Mouse (Mus musculus) hindbrain, embryonic 10.5 days (tissue): ENCODE measurements around the gene Dcp1b. TPM values are rescaled to one million over a fixed set of nuclear protein-coding genes. Genes with fewer than 3 reads are reported as not detected.
A peak's percentile ranks its signal among the peaks of the same experiment; 100 is the strongest.
"Not testable (repeated sequence)": the region's sequence is repeated elsewhere in the genome, so short reads cannot be mapped to it uniquely, and the experiment has no call there.

Experiments used
- DNase-seq: peaks from one replicate; pipeline ENCODE4 v3.0.0-alpha.2; 2017; ENCODE audit warnings: low spot score
- H3K27ac ChIP-seq: fragments of 300-500 bp; sonication (generic); 2 replicates; pipeline ENCODE4 v1.5.1; 2016; ENCODE audit warnings: mild to moderate bottlenecking, moderate library complexity
- H3K27me3 ChIP-seq: fragments of 300-500 bp; sonication (generic); 2 replicates; pipeline ENCODE4 v1.6.1; 2016; ENCODE audit warnings: mild to moderate bottlenecking; ENCODE audit not compliant: poor library complexity, insufficient read depth, severe bottlenecking
- H3K36me3 ChIP-seq: fragments of 300-500 bp; sonication (generic); 2 replicates; pipeline ENCODE4 v1.6.1; 2016; ENCODE audit warnings: mild to moderate bottlenecking, moderate library complexity
- H3K4me1 ChIP-seq: fragments of 300-500 bp; sonication (generic); replicated peaks from 2 replicates; pipeline ENCODE4 v1.6.1; 2016; ENCODE audit warnings: mild to moderate bottlenecking
- H3K4me3 ChIP-seq: fragments of 300-500 bp; sonication (generic); 2 replicates; pipeline ENCODE4 v1.5.1; 2016; ENCODE audit warnings: mild to moderate bottlenecking, moderate library complexity
- H3K9me3 ChIP-seq: fragments of 300-500 bp; sonication (generic); 2 replicates; pipeline ENCODE4 v1.6.1; 2016; ENCODE audit warnings: mild to moderate bottlenecking, moderate library complexity
- WGBS: fragments of 180-500 bp; shearing (Covaris S2); methylation state at CpG from one replicate; pipeline ENCODE4 v1.1.7; 2016; 5-methylcytosine and 5-hydroxymethylcytosine counted together
- polyA plus RNA-seq: library from polyadenylated mRNA; unstranded; fragments of >200 nt; fragmentation: Nextera tagmentation; extraction: Ambion mirVana; gene quantifications from 2 replicates; pipeline ENCODE4 v1.2.1, GENCODE M21; 2016

Dcp1b gene
- polyA plus RNA-seq, 1 experiment from 2014 or later, result 11.1 TPM

GRCm38 (mm10) chr6:119199274-119199879 is 24.3 kb downstream of the Dcp1b start:
- Histone ChIP-seq H3K36me3 (peaks cover 40% of the 10 kb centered on the region), H3K4me1 (peaks cover 17% of the 10 kb centered on the region), H3K27me3 (no peaks in the 10 kb centered on the region), H3K4me3 (no peak overlapping the region), H3K9me3 (no peaks in the 10 kb centered on the region), H3K27ac (peak overlapping the region; percentile 65)
- peak; percentile 6 for DNase-seq
- WGBS, result 32% methylated on average over 8 of the region's 8 CpGs

- H3K27me3 ChIP-seq, result no peaks in the 10 kb centered on the region
- no peaks in the 10 kb centered on the region for H3K9me3 ChIP-seq
- no peak overlapping the region for H3K27ac ChIP-seq
- WGBS, result 81% methylated on average over 5 of the region's 5 CpGs
- no peak overlapping the region for H3K4me3 ChIP-seq
- peaks cover 39% of the 10 kb centered on the region for H3K36me3 ChIP-seq
- H3K4me1 ChIP-seq, result peaks cover 24% of the 10 kb centered on the region
- DNase-seq, result no peak
Observed at GRCm38 (mm10) chr6:119200362-119200761, 25.3 kb downstream of the Dcp1b start.

- peaks cover 27% of the 10 kb centered on the region for H3K4me1 ChIP-seq
- no peak overlapping the region for H3K4me3 ChIP-seq
- no peaks in the 10 kb centered on the region for H3K27me3 ChIP-seq
- H3K9me3 ChIP-seq, result no peaks in the 10 kb centered on the region
- 95% methylated on average over 4 of the region's 4 CpGs for WGBS
- H3K36me3 ChIP-seq, result peaks cover 39% of the 10 kb centered on the region
- no peak overlapping the region for H3K27ac ChIP-seq
- no peak for DNase-seq
Observed at GRCm38 (mm10) chr6:119201575-119201974, 26.5 kb downstream of the Dcp1b start.

GRCm38 (mm10) chr6:119204286-119204685 is 29.2 kb downstream of the Dcp1b start:
- Histone ChIP-seq H3K27me3 (no peaks in the 10 kb centered on the region), H3K4me1 (peaks cover 15% of the 10 kb centered on the region), H3K9me3 (no peaks in the 10 kb centered on the region), H3K36me3 (peaks cover 39% of the 10 kb centered on the region), H3K4me3 (no peak overlapping the region), H3K27ac (no peak overlapping the region)
- WGBS, result 89% methylated on average over 7 of the region's 7 CpGs
- DNase-seq, result no peak

- Histone ChIP-seq H3K36me3 (peaks cover 39% of the 10 kb centered on the region), H3K4me1 (peaks cover 9% of the 10 kb centered on the region), H3K4me3 (no peak overlapping the region), H3K9me3 (no peaks in the 10 kb centered on the region), H3K27ac (no peak overlapping the region), H3K27me3 (no peaks in the 10 kb centered on the region)
- 57% methylated on average over 3 of the region's 3 CpGs for WGBS
- DNase-seq, result no peak
Observed at GRCm38 (mm10) chr6:119204915-119205314, 29.9 kb downstream of the Dcp1b start.

- H3K9me3 ChIP-seq, H3K4me1 ChIP-seq, DNase-seq, H3K27me3 ChIP-seq, H3K27ac ChIP-seq, H3K4me3 ChIP-seq: not testable (repeated sequence)
- 87% methylated on average over 7 of the region's 7 CpGs for WGBS
- peaks cover 34% of the 10 kb centered on the region for H3K36me3 ChIP-seq
Observed at GRCm38 (mm10) chr6:119206006-119206405, 31.0 kb downstream of the Dcp1b start.

- H3K27me3 ChIP-seq, result no peaks in the 10 kb centered on the region
- WGBS, result 93% methylated on average over 5 of the region's 5 CpGs
- peaks cover 53% of the 10 kb centered on the region for H3K36me3 ChIP-seq
Observed at GRCm38 (mm10) chr6:119213375-119213774, 38.3 kb downstream of the Dcp1b start.

GRCm38 (mm10) chr6:119214190-119214589 is 39.1 kb downstream of the Dcp1b start:
- peaks cover 56% of the 10 kb centered on the region for H3K36me3 ChIP-seq
- no peak overlapping the region for H3K27ac ChIP-seq
- 92% methylated on average over 6 of the region's 6 CpGs for WGBS

More at GRCm38 (mm10) chr6:119213375-119213774, 38.3 kb downstream of the Dcp1b start:
- Histone ChIP-seq H3K4me3 (no peak overlapping the region), H3K9me3 (no peaks in the 10 kb centered on the region), H3K27ac (no peak overlapping the region), H3K4me1 (no peaks in the 10 kb centered on the region)
- DNase-seq, result no peak

GRCm38 (mm10) chr6:119215040-119215613 is 40.1 kb downstream of the Dcp1b start:
- Histone ChIP-seq H3K9me3 (no peaks in the 10 kb centered on the region), H3K4me3 (no peak overlapping the region), H3K36me3 (peaks cover 61% of the 10 kb centered on the region), H3K27me3 (no peaks in the 10 kb centered on the region), H3K4me1 (no peaks in the 10 kb centered on the region), H3K27ac (no peak overlapping the region)
- no peak for DNase-seq
- WGBS, result 92% methylated on average over 10 of the region's 10 CpGs

More at GRCm38 (mm10) chr6:119214190-119214589, 39.1 kb downstream of the Dcp1b start:
- Histone ChIP-seq H3K4me3 (no peak overlapping the region), H3K4me1 (no peaks in the 10 kb centered on the region), H3K27me3 (no peaks in the 10 kb centered on the region), H3K9me3 (no peaks in the 10 kb centered on the region)
- no peak for DNase-seq

GRCm38 (mm10) chr6:119217661-119218060 is 42.6 kb downstream of the Dcp1b start:
- Histone ChIP-seq H3K27ac (no peak overlapping the region), H3K36me3 (peaks cover 73% of the 10 kb centered on the region), H3K4me1 (no peaks in the 10 kb centered on the region), H3K9me3 (no peaks in the 10 kb centered on the region), H3K4me3 (no peak overlapping the region), H3K27me3 (no peaks in the 10 kb centered on the region)
- no peak for DNase-seq
- WGBS, result 74% methylated on average over 4 of the region's 4 CpGs

- no peaks in the 10 kb centered on the region for H3K4me1 ChIP-seq
- H3K9me3 ChIP-seq, result no peaks in the 10 kb centered on the region
- H3K36me3 ChIP-seq, result peaks cover 64% of the 10 kb centered on the region
- no peaks in the 10 kb centered on the region for H3K27me3 ChIP-seq
- DNase-seq, result no peak
- 90% methylated on average over 5 of the region's 5 CpGs for WGBS
- H3K27ac ChIP-seq, result no peak overlapping the region
- no peak overlapping the region for H3K4me3 ChIP-seq
Observed at GRCm38 (mm10) chr6:119218591-119218990, 43.5 kb downstream of the Dcp1b start.

- Histone ChIP-seq H3K4me1 (no peaks in the 10 kb centered on the region; the same call in 1 of the 2 replicates), H3K36me3 (peaks cover 58% of the 10 kb centered on the region), H3K9me3 (no peaks in the 10 kb centered on the region), H3K27ac (no peak overlapping the region), H3K4me3 (no peak overlapping the region), H3K27me3 (no peaks in the 10 kb centered on the region)
- 74% methylated on average over 15 of the region's 15 CpGs for WGBS
- no peak for DNase-seq
Observed at GRCm38 (mm10) chr6:119219237-119219870, 44.3 kb downstream of the Dcp1b start.

- peak; percentile 41 for DNase-seq
- peaks cover 48% of the 10 kb centered on the region for H3K36me3 ChIP-seq
- no peaks in the 10 kb centered on the region for H3K9me3 ChIP-seq
- H3K27ac ChIP-seq, result no peak overlapping the region
- H3K27me3 ChIP-seq, result no peaks in the 10 kb centered on the region
- no peak overlapping the region for H3K4me3 ChIP-seq
- no peaks in the 10 kb centered on the region; the same call in 1 of the 2 replicates for H3K4me1 ChIP-seq
- WGBS, result 54% methylated on average over 10 of the region's 10 CpGs
Observed at GRCm38 (mm10) chr6:119220297-119220696, 45.2 kb downstream of the Dcp1b start.
